Mouse (Mus musculus) heart, postnatal 0 days (tissue): ENCODE results near the gene Rnf169.

Experiments
- CTCF ChIP-seq: IDR thresholded peaks from 2 replicates; pipeline ENCODE4 v1.5.1; 2016; ENCODE audit warnings: antibody characterized with exemption, control low read depth, low read depth
- EP300 ChIP-seq: IDR thresholded peaks from 2 replicates; pipeline ENCODE4 v1.6.1; 2016; ENCODE audit warnings: antibody characterized with exemption, low read depth

DNA sequence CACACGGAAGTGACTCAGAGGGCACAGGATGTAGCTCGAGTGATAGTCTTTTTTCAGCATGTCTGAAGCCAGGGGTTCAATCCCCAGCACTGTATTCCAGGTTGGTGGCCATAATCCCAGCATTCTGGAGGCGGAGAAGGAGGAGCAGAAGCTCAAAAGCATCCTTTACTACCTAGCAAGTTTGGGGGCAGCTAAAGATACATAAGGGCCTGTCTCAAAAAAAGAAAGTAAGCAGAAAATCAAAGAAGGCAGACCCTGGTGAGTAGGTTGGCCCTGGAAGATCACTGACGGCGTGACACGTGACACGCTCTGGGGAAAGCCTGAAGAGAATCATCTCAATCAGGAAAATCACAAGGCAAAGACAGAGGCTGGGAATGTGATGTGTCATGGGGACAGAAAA, 12.9 kb upstream of the Rnf169 start:
- no peak for TF ChIP-seq CTCF
- no peak for TF ChIP-seq EP300
